Mouse (Mus musculus): ENCODE measurements around the gene Mrap2. TPM values are rescaled to one million over a fixed set of nuclear protein-coding genes. Genes with fewer than 3 reads are reported as not detected.

Gene Mrap2
- polyA plus RNA-seq, 1 experiment from 2014 or later, result not detected

DNA sequence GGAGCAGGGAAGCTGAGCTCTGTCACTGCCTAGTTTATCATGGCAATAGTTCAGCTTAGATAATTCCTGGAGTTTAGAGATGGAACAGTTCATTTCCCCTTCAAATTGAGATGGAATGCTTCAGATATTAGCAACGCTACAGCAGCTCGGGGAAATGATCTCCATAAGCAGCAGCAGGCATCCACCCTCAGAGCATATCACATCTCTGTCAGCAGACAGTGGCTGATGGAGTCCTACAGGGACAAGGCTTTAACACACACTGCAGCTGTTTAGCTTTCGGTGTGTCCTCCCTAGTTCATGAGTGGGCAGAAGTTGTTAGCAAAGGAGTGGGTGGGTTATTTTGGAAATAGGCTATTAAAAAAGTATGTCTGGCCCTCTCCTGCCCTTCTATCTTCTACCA, 53.2 kb downstream of the Mrap2 start:
- H3K9me3 ChIP-seq, result peaks cover 4% of the 10 kb centered on the region
- H3K4me1 ChIP-seq, result no peaks in the 10 kb centered on the region
- no peaks in the 10 kb centered on the region for H3K27me3 ChIP-seq (ENCODE audit: poor library complexity, severe bottlenecking)
- no peak overlapping the region for H3K4me3 ChIP-seq
- no peak for DNase-seq (ENCODE audit: extremely low spot score, low spot score)
- H3K36me3 ChIP-seq (replicated peaks), result peaks cover 91% of the 10 kb centered on the region
- 94% methylated on average over 3 of the region's 3 CpGs for WGBS
- H3K27ac ChIP-seq, result no peak overlapping the region

DNA sequence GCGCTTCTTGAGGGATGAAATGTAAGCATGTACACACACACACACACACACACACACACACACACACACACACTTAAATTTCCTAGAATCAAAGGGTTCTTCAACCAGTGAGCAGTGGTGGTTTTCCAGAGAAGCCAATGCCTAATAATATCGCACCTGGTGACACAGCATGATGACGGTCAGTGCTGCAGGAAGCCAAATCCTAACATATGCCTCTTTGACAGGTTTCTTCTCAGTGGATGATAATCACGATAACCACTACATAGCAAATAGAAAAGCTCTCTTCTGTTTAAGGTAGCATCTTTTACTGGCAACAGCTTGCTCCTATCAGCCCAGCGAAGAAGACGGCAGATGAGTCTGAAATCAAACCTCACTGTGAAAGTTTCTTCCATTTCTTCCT, 53.9 kb downstream of the Mrap2 start:
- Histone ChIP-seq H3K4me3 (no peak overlapping the region), H3K27me3 (ENCODE audit: poor library complexity, severe bottlenecking) (no peaks in the 10 kb centered on the region), H3K27ac (no peak overlapping the region), H3K36me3 (replicated peaks) (peaks cover 91% of the 10 kb centered on the region), H3K9me3 (no peaks in the 10 kb centered on the region; the same call in 1 of the 2 replicates), H3K4me1 (no peaks in the 10 kb centered on the region)
- 92% methylated on average over 6 of the region's 6 CpGs for WGBS
- no peak for DNase-seq (ENCODE audit: extremely low spot score, low spot score)

DNA sequence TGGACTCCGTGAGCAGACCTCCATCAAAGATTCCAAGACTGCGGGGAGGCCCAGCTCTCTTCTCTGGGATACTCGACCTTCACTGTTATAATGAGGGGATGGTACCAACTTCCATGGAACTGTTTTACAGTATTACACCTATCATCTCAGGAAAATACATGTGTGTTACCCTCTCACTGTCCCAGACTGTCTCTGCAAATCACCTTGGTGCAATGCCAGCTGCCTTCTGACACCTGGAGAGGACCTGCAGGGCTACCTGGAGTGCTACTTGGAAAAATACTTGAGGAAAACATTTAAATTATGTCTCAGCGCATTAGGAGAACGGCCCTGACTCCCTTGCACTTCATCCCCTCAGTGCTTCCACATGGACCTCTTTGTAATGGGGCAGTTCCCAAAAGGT, 56.3 kb downstream of the Mrap2 start:
- H3K27me3 ChIP-seq (ENCODE audit: poor library complexity, severe bottlenecking), result no peaks in the 10 kb centered on the region
- no peak for DNase-seq (ENCODE audit: extremely low spot score, low spot score)
- H3K4me1 ChIP-seq, result no peaks in the 10 kb centered on the region
- H3K4me3 ChIP-seq, result no peak overlapping the region
- peaks cover 90% of the 10 kb centered on the region for H3K36me3 ChIP-seq (replicated peaks)
- WGBS, result 95% methylated on average over 5 of the region's 5 CpGs
- H3K27ac ChIP-seq, result no peak overlapping the region
- no peaks in the 10 kb centered on the region for H3K9me3 ChIP-seq

DNA sequence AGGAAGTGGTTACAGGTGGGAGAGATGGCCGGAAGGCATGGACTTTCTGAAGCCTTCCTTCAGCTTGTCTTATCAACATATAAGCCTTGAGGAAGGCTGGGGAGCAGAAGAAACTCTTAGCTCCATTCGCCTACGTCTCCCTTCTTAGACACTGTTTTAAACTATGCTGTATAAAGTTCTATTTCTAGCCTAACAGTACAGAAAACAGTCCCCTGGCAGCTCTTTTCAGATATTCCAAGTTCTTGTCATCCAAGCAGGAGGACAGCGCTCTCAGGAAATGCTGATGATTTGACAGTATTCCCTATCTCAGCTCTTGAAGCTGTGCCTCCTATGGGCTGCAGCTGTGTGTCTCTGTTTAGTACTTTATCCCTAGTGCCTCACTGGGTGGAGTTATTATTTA, 56.8 kb downstream of the Mrap2 start:
- no peak overlapping the region for H3K27ac ChIP-seq
- no peaks in the 10 kb centered on the region for H3K27me3 ChIP-seq (ENCODE audit: poor library complexity, severe bottlenecking)
- 97% methylated on average over 4 of the region's 4 CpGs for WGBS
- H3K36me3 ChIP-seq (replicated peaks), result peaks cover 91% of the 10 kb centered on the region
- no peak overlapping the region for H3K4me3 ChIP-seq
- no peak for DNase-seq (ENCODE audit: extremely low spot score, low spot score)
- no peaks in the 10 kb centered on the region for H3K9me3 ChIP-seq
- no peaks in the 10 kb centered on the region for H3K4me1 ChIP-seq

DNA sequence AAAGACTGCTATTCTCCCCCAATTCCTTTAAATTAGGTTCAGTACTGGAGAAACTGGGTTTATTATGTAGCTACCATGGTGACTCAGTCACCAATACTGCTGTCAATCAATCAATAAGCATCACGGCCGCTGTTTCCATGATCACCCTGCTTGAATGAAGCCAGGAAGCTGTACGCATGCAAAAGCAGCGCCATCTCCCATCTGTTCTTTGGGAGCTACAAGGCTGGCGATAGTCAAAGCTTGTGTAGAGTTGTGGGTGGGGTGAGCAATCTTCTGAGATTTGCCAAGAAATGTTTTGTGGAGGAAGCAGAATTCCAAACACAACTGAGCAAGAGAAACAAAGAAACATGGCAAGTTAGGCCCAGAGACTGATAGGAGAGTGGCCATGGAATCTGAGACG, 58.3 kb downstream of the Mrap2 start:
- no peaks in the 10 kb centered on the region for H3K9me3 ChIP-seq
- no peak overlapping the region for H3K4me3 ChIP-seq
- 93% methylated on average over 6 of the region's 6 CpGs for WGBS
- H3K36me3 ChIP-seq (replicated peaks), result peaks cover 93% of the 10 kb centered on the region
- no peak overlapping the region for H3K27ac ChIP-seq
- DNase-seq (ENCODE audit: extremely low spot score, low spot score), result no peak
- no peaks in the 10 kb centered on the region for H3K27me3 ChIP-seq (ENCODE audit: poor library complexity, severe bottlenecking)
- no peaks in the 10 kb centered on the region for H3K4me1 ChIP-seq

DNA sequence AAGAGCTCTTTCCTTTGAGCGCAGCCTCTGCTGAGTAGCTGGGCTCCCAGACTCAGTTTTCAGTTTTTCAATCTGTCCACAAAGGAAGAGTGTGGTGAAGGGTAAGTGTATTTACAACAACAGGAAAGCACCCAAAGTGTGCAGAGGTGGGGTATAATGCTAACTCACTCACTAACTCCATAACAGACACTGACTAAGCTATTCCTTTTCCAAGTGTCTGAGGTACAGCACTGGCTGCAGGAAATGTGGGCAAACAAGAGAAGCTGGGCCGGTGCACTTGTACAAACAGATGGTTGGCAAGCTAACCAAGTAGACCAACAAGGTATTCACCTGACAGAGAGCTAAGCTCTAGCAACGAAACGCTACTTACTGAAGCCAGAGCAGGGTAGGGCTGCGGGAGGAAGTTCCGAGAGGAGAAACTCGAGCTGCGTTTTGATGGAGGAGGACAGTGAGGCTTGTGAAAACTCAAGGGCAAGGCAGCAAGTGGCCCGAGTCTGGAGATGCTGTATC, 66.8 kb downstream of the Mrap2 start:
- 92% methylated on average over 9 of the region's 9 CpGs for WGBS
- H3K27ac ChIP-seq, result no peak overlapping the region
- DNase-seq (ENCODE audit: extremely low spot score, low spot score), result no peak
- H3K9me3 ChIP-seq, result no peaks in the 10 kb centered on the region
- H3K4me1 ChIP-seq, result no peaks in the 10 kb centered on the region
- H3K27me3 ChIP-seq (ENCODE audit: poor library complexity, severe bottlenecking), result no peaks in the 10 kb centered on the region
- peaks cover 94% of the 10 kb centered on the region for H3K36me3 ChIP-seq (replicated peaks)
- no peak overlapping the region for H3K4me3 ChIP-seq

DNA sequence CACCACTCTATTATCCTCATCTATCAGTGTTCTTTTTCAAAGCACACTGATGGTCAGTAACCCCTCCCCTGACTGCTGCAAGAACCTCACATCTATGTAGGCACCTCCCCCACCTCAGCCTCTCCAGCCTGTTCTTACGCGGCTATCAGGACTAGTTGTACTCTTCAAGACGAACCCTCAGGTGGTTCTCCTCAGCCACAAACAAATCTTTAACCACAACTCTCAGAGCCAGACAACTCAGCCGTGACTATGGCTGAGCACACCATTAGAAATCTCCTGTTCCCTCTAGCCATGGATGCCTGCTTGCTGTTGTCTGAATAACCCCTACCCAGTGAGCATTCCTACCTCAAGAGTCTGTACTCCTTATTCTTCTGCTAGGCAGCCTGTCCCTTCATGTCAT, 69.1 kb downstream of the Mrap2 start:
- no peak overlapping the region for H3K4me3 ChIP-seq
- peaks cover 91% of the 10 kb centered on the region for H3K36me3 ChIP-seq (replicated peaks)
- no peak for DNase-seq (ENCODE audit: extremely low spot score, low spot score)
- WGBS, result 85% methylated on average over 4 of the region's 4 CpGs
- H3K27me3 ChIP-seq (ENCODE audit: poor library complexity, severe bottlenecking), result no peaks in the 10 kb centered on the region
- no peaks in the 10 kb centered on the region for H3K4me1 ChIP-seq
- no peaks in the 10 kb centered on the region for H3K9me3 ChIP-seq
- no peak overlapping the region for H3K27ac ChIP-seq

Other genes with a start within 250 kb of the Mrap2 start
- gene Ripply2, start 128.8 kb upstream of the Mrap2 start, polyA plus RNA-seq (2016; fragmentation: Nextera tagmentation; extraction: Ambion mirVana), result 0.60 and 0.87 TPM in 2 replicates
- gene Cyb5r4, start 122.3 kb upstream of the Mrap2 start, polyA plus RNA-seq (2016; fragmentation: Nextera tagmentation; extraction: Ambion mirVana), result 97.1 and 97.9 TPM in 2 replicates
- gene Cep162, start 111.2 kb downstream of the Mrap2 start, polyA plus RNA-seq (2016; fragmentation: Nextera tagmentation; extraction: Ambion mirVana), result 12.9 and 13.6 TPM in 2 replicates

Data from forebrain, embryonic 10.5 days (tissue).